Mouse (Mus musculus) c-Kit-positive CD71-positive TER-119-positive erythroid progenitor cells, embryonic 14.5 days (primary cell): Measurements from ENCODE around the gene Tmem190.

Experiments
- DNase-seq: peaks from one replicate; pipeline ENCODE4 v3.0.0-alpha.2; 2013; ENCODE audit warnings: low spot score

Tmem190 gene

DNA sequence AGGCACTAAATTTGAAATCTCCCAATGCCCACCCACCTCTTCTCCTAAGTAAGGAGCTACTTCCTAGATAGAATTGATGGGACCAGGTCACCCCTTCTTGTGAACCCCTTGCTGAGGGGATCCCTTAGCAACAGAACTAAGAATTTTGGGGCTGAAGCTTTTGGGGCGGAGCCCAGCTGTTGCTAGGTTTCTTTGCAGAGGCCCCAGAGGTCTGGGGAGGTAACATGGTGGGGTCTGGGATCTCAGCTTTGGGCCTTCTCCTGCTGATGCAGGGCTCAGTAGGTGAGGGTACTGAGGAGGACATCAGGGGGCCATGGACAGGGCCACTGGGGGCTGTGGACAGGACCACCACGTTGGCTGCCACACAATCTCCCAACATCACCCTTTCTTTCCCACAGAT lies at the start of gene Tmem190, which contains the start of gene Il11:
Tmem190 (plus strand) TSS at position 179 of the 400 bp plus-strand sequence.
Il11 (minus strand) TSS at position 101 of the 400 bp plus-strand sequence.
- no peak for DNase-seq

DNA sequence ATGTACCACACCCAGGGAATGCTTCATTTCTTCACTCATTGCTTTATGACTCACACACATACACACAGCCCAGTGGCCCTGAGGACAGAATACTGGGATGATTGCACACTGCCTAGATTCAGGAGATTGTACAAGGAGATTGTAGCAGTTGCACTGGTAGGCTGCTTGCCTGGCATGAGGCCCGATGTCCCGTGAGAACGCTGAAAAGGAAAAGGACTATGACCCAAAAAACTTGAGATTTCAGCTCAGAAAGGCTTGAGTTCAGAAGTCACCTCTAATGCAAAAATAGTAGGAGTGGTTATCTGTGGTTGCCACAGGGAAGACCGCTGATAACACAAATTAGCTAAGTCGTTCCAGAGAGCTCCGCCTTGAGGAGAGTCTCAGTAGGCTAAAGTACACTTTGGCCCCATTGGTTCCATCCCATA lies 49.8 kb upstream of the Tmem190 start:
- DNase-seq = no peak

DNA sequence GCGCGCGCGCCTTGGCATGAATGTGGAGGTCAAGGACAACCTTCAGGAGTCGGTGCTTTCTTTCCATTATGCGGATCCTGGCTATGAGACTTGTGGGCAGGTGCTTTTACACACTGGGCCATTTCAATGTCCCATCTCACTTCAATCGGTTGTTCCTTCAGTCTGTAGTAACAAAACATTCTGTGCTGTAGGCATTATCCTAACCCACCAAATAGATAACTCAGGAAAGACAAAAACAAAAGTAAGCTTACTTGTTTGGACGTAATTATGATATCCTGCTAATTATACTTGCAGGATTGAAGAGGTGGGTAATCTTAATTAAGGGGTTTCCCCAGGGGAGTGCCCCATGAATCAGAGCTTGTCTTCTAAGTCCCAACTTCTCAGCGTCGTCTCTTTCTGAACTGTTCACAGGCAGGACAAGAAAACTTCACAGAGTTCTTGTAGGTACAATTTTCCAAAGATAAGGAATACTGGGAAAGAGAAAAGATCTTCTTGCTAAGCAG lies 43.6 kb upstream of the Tmem190 start:
- DNase-seq = no peak

DNA sequence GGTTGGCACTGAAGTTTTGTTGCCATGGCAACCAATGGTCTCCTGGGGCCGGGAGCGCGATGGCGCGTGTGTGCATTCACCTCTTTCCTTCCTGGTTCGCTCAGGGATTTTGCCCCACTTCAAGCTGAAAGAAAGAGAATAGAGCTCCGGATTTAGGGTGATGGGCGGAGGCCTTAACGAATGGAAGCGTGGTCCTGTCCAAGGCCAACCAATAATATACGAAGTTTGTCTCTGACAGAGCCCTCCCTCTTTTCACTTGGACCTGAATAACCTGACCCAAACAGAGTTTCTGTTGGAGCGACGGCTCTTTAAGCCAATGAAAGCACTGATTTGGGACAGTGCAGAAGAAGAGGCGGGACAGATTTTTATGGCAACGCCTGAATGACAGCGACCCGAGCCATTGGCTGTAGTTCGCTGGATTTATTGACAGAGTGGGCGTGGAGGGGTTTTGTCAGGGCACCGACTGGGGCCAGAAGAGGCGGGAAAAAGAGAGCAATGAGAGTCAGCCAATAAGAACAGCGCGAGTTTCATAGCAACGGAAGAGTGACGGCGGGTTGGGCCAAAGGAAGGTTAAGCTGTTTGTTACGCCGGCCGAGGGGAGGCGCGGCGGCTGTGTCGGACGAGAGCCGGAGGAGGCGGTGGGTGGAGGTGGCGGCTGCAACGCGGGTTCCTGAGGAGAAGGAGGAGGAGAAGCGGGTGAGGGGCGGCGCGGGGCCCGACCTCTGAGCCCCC lies 43.0 kb upstream of the Tmem190 start, which contains the start of gene Kmt5c:
Kmt5c (plus strand) TSS at position 572 of the 732 bp plus-strand sequence.
- DNase-seq = peak; percentile 98

DNA sequence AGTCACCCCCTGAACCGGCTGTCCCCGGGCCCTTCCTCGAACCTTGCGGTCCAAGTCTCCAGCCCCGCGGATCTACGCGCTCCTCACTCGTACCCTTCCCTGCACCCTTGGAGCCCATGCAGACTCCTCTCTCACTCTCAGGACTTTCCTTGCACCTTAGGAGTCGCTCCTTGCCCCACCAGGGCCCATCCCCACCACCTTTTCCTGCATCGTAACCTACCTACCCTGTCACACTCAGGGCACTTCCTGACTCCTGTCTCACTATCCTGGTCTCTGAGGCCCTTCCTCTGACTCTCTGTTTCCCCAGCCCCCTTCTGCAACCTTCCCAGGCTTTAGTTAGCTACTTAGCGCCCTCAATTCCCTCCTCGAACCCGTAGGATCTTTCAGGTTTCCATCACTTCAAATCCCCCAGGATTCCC lies 42.4 kb upstream of the Tmem190 start:
- no peak for DNase-seq

DNA sequence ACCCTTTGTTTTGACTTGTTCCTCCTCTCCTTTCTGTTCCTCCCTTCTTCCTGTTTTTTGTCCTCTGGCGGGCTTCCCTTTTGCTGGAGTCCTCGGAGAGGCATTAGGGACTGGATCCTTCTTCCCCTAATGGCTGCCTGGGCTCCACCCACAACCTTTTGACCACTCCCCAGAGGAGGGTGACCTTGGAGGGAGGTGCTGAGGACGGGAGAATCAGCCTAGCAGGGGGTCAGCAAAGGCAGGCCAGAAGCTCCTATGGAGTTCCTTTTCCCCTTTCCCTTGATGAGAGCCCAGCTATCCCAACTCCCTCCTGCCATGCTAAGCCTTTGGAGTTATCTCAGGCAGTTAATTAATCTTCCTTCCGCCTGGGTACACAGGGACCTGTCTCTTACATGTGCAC lies 41.6 kb upstream of the Tmem190 start:
- peak; percentile 82 for DNase-seq

DNA sequence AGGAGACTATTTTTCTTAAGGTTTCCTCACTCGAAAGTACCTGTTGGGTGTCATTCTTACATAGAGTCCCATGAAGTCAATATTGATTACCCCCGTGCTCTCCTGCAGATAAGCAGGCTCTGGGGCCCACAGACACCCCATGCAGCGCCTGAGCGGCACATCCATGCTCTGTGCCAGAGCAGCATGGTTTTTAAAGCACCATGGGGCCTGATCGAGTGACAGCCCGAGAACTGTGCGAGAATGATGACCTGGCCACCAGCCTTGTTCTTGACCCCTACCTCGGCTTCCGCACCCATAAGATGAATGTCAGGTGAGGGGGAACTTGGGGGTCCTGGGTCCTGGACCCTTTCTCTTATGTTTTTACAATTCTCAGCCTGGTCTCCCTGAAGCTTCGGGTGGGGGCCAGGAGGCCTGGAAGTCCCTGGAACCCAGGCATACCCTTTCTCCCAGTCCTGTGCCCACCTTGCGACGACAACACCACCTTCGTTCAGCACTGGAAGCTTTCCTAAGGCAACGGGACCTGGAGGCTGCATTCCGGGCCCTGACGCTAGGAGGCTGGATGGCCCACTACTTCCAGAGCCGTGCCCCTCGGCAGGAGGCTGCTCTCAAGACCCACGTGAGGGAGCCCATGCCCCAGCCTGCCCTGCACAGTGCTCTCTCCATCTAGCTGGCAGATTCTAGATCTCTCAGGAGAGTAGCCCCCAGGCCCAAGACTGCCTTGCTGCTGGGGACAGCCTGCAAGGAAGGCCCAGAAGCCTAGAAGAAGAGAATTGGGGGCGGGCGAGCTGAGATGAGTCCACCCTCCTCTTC lies 40.9 kb upstream of the Tmem190 start:
- no peak for DNase-seq

DNA sequence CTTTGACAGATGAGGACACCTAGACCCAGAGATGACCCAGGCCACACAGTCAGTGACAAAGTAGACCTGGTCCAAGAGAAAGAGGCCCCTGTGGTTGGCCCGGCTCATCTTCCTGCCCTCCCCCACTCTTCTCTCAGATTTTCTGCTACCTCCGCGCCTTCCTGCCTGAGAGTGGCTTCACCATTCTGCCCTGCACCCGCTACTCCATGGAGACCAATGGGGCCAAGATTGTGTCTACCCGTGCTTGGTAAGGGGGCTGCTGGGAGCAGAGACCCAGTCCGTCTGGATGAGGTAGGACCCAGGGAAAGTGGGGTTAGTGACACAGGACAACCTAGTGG lies 40.3 kb upstream of the Tmem190 start:
- no peak for DNase-seq

DNA sequence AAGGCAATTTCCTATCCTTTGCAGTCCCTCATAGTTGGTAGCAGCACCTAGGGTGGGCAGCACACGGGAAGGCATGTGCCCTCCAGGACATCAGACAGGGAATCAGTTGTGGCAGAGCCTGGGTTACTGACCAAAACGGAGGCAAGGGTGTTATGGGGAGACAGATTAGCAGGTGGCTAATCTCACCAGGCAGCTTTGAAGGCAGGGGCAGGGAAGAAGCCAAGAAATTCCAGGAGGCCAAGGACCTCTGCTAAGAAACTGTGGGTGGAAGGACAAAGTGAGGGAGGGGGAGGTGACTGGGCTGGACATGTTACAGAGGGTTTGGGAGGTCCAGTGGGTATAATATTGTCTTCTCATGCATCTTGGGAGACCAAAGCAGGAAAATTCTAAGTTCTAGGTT lies 39.4 kb upstream of the Tmem190 start:
- peak; percentile 87 for DNase-seq

DNA sequence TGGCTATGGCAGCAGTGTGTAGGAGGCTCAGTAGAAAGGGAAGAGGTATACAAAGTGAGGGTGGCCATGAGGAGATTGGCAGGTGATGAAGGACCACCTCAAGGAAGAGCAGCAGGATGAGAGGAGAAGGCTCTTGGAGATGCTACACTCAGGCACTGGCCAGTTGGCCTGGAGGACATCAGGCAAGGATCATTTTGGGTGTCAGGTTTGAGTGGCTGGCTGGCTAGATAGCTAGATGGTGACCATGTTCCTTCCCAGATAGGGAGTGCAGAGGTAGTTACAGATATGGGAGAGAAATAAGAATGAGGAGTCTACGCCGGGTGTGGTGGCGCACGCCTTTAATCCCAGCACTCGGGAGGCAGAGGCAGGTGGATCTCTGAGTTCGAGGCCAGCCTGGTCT lies 37.9 kb upstream of the Tmem190 start:
- no peak for DNase-seq

DNA sequence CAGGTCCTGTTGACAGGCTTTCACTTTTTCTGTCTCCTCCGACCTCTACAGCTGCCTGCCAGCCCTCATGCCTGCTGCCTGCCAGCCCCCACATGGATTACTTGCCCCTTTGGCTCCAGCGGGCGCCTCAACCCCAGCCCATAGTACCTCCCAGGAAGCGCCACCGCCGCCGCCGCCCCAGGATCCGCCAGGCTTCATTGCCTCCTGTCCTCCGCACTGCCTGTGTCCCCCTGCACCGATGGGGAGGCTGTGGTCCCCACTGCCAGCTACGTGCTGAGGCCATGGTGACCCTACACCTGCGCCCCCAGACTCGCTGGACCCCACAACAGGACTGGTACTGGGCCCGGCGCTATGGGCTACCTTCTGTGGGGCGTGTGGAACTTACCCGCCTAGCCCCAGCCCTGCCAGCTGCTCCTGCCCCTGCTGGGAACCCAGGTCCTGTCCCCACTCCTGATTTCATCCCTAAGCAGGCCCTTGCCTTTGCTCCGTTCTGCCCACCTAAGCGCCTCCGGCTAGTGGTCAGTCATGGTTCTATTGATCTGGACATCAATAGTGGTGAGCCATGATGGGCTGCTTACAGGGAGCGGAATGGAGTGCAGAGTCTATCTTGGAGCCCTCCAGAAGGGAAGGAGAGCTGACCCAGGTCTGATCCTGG lies 36.3 kb upstream of the Tmem190 start:
- DNase-seq = no peak

DNA sequence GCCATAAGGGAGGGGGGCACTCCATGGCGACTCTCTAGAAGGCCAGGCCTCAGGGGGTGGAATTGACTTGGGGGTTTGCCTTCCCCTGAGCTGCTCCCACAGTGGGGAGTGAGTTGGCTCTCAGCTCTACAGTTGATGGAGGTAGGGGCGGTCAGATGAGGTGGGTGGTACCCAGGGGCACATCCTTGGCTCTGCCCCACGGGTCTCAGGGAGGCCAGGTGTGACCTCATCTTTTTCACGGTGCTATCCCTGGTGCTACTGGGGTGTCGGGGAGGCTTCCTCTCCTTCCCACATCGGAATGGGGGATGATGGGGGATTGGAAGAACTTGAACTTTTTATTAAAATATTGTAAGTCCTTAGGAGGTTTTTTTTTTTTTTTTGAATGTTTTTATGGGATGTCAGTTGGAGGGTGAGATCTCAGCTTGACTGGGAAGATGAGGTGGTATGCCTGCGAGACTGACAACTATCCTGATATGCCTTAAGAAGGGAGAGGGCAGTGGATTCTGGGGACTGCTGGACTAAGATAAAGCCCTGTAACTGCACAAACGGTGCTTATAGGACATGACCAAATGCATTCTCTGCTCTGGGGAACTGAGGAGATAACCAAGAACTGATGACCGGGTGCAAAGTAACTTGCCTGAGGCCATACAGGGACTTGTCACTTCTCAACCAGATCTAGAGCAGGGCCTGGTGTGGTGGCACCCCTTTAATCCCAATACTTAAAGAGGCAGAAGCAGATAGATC lies 35.4 kb upstream of the Tmem190 start:
- DNase-seq = peak; percentile 83

DNA sequence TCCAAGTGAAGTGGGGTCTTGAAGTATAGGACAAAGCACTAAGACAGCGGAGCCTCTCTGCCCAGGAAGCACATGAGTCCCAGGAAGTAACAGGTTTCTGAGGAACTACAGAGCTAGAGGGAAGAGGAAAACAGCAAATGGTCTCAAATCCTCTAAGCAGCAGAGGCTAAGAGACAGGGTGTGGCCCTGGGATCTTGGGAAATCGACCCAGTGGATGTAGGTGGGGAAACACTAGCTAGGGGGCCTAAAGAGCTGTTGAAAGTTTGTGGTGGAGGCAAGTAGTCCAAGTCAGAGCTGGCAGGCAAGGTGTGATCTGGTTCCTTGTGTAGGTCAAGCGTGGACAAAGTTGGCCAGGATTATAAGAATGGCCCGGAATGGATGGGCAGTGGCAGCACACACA lies 34.4 kb upstream of the Tmem190 start:
- DNase-seq = no peak

DNA sequence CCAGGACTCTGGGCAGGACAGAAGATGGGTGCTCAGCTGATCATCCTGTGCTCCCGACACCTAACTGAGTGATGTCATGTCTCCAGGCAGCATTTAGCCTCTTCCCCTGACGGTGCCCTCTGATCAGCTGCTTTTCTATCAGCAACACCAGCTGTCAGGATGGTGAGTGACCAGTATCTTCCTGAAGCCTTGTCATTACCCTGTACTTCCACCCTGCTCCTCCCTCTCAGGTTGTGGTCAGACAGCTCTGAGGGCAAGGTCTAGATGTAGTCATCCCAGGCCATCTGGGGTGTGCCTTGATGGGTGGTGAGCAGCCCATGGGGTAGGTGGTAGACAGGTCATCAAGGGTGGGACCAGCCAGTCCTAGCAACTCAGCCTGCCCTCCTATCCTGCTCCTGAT lies 33.6 kb upstream of the Tmem190 start:
- DNase-seq = no peak

DNA sequence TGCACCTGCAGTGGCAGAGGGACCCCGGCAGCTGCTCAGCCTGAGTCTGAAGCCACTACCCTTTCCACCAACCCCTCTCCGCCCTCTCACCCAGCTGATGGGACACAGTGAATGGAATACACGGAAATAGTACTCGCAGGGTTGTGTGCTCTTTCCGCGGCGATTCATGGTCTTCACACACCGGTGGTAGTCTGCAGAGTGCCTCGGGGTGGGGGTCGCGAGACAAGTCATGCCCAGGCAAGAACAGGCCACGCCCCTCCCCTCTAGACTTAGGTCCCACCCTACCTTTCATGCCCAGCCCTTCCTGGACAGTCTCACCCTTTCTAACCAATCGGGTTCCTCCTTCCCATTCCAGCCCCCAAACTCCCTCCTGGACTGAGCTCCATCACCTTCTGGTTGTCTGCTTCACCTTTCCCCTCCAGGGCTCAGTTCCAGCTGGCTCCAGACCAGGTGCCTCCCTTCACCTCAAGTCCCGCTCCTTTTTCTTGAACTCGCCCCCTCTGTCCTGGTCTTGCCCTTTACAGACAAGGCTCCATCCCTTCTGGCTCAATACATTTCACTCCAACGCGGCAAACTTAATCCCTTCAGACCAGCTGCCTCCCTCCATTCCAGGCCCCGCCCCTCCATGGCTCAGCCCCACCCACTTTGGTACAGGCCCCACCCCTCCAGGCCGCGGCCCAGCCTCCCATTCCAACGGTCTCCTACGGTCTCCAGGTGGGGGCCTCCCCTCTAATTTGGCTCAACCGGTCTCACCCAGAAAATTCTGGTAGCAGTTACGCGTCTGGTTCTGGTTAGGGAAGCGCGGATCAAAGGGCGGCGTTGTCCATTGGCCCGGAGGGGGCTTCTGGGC lies 30.5 kb upstream of the Tmem190 start:
- peak; percentile 83 for DNase-seq

DNA sequence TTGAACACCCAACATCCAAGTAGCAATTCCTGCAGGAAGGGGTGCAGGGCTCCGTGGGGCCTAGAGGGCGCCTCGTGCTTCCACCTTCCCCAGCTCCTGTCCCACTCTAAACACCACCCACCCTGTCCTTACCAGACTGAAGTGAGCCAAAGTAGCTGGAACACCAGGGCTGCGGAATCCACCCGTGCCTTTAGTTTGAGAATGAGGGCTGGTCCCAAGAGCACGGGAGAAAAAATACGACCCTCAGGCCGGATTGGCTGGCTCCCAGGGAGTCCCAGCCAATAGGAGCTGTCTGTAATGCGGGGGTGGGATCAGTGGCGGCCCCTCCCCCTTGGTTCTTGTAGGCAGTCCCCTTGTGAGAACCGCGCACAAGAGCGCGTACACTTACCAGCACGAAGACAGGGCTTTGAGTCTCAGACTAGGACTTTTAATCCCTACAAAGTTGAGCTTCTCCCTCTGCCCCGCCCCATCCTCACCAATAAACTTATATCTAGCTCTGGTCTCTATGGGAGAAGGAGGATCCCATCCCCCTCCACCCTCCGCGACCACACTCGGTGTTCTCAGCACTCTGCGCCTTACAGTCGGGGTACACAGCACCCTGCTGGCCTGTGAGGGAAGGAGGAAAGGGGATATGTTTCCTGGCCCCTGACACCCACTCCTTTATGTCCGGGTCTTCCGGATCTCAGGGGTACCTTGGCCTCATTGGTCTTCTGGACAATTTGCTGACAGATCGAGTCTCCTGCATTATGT lies 29.7 kb upstream of the Tmem190 start, which contains the start of gene Cox6b2:
Cox6b2 (minus strand) TSS at position 274 of the 750 bp plus-strand sequence.
- DNase-seq = peak; percentile 91

DNA sequence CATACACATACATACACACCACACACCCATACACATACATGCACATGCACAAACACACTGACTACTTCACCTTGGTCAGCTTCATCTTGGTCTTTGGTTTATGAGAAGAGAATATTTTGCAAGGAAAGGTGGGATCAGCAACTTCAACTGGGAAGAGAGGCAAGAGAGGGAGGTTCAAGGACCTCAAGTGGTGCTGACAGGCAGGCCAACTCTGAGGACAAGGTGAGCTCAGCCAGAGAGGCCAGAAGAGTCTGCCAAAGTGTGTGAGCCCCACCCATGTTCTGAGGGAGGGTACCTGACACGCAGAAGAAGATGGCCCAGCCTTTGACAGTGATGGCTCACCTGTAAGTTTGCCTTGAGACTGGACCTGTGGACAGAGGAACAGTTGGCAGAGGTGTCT lies 23.1 kb upstream of the Tmem190 start:
- no peak for DNase-seq

DNA sequence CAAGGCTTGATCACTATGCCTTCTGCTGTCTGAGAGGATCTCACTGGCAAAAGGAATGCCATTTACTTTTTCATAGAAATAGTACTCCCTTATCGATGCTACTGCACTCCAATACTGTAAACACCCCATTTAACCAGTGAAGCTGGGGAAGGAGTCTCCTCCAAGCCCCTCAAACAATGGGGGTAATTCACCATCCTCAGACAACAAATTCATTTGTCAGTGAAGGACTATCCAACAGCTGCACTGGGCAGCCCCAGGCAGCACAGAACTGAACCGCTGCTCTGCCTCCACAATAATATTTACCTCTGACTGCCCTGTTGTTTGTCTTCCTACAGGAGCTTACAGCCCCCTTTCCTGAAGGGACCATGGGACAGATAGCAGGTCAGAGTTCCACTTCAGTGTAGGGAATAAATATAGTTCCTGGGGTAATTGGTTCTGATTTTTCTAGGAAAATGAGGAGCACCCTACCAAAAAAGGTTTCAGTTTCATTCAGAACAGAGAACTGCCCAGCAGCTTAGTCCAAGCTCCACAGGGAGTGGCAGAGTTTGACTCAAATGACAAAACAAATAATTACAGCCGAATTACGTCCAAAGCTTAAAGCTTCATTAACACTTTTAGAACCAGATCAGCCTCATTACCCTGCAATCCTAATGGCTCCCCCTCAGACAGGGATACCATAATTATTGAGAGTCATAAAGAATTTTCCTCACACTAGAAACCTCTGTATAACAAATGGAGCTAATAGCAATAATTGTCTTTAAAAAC lies 17.6 kb upstream of the Tmem190 start:
- DNase-seq = no peak

DNA sequence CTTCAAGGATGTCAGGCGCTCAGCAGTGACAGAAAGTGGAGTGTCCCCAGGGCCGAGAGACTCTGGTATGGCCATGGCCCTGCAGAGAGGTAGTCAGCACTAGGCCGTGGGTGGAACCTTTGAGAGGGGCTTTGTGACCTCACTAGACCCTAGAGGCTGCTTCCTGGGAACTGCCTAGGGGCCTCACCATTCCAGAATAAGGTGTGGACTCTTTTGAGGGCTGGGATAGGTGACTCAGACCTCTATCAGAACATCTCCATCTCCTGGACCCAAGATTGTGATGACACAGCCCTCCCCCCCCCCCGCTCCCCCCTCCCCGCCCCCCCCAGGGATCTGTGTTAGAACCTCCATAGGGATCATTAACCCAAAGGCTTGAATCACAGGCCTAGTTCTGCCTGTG lies 11.5 kb upstream of the Tmem190 start, which contains the start of gene Fam71e2:
Fam71e2 (minus strand) TSS at position 101 of the 400 bp plus-strand sequence.
- DNase-seq = no peak
